In genomic region chr6:40236841-40237765, GRCm38 (mm10) we compare ENCODE assay signal across 10 mouse cellular contexts.
A peak's percentile ranks its signal among the peaks of the same experiment; 100 is the strongest.
DNase-seq lines count a peak whose midpoint lies in the region; ATAC-seq and TF ChIP-seq lines count a peak whose summit lies in the region.
"Had no signal": no experiment of that assay in that cellular context is flagged by ENCODE, and none has a peak within 500 bp of the region (broad histone marks: within the 10 kb centered on the region; RNA-seq: fewer than 3 reads in every experiment).

No protein-coding gene starts in this region.

- no peaks in the 10 kb centered on the region for H3K27me3 ChIP-seq in hindbrain, postnatal 0 days (ENCODE audit: insufficient read depth, low read length)
- no peaks in the 10 kb centered on the region for H3K27me3 ChIP-seq in stomach, postnatal 0 days (ENCODE audit: control insufficient read depth, insufficient read depth, low read length)
- H3K27me3 ChIP-seq: heart, embryonic 15.5 days had no signal

- intact Hi-C loops in gastrocnemius, adult 2 months (cut with DNase I) = no loop called here

- peak; percentile 54 for TF ChIP-seq CTCF in gastrocnemius, adult 2 months (IDR thresholded peaks at IDR 0.05)
- peak; percentile 68 for TF ChIP-seq CTCF in hindbrain, postnatal 0 days (IDR thresholded peaks at IDR 0.05; ENCODE audit: low read depth)
- peak; percentile 70 for TF ChIP-seq CTCF in stomach, postnatal 0 days (IDR thresholded peaks at IDR 0.05; ENCODE audit: low read depth)

- 52% methylated on average over 13 of the region's 13 CpGs for WGBS in hindbrain, postnatal 0 days
- WGBS in stomach, postnatal 0 days = 61% methylated on average over 13 of the region's 13 CpGs

- H3K4me2 ChIP-seq in hindbrain, postnatal 0 days (ENCODE audit: low read depth, low read length) = no peak overlapping the region
- H3K4me2 ChIP-seq in stomach, postnatal 0 days (replicated peaks; ENCODE audit: low read depth) = no peak overlapping the region
- H3K4me2 ChIP-seq: heart, embryonic 15.5 days had no signal

- no peaks in the 10 kb centered on the region for H3K36me3 ChIP-seq in hindbrain, postnatal 0 days (ENCODE audit: insufficient read depth, low read length)
- H3K36me3 ChIP-seq in stomach, postnatal 0 days (ENCODE audit: control insufficient read depth, insufficient read depth, low read length) = no peaks in the 10 kb centered on the region
- H3K36me3 ChIP-seq: heart, embryonic 15.5 days had no signal

- no peak for DNase-seq in gastrocnemius, adult 2 months
- no peak for DNase-seq in gastrocnemius, postnatal 25 days
- peak; percentile 26 for DNase-seq in urinary bladder, postnatal 14 days (ENCODE audit: low spot score)
- DNase-seq in urinary bladder, adult 2 months (ENCODE audit: low spot score) = no peak
- DNase-seq in cerebellum, postnatal 36 days = peak; percentile 68 to 74
- DNase-seq in hindbrain, postnatal 0 days (ENCODE audit: low spot score) = peak; percentile 54
- peak; percentile 64 for DNase-seq in lung, postnatal 14 days
- DNase-seq in stomach, postnatal 0 days (ENCODE audit: low spot score) = peak; percentile 39

- no peak overlapping the region for H3K4me3 ChIP-seq in gastrocnemius, adult 2 months
- H3K4me3 ChIP-seq in hindbrain, postnatal 0 days (ENCODE audit: low read length) = no peak overlapping the region
- H3K4me3 ChIP-seq in stomach, postnatal 0 days (ENCODE audit: low read depth, low read length) = no peak overlapping the region
- H3K4me3 ChIP-seq: heart, embryonic 15.5 days; myocyte had no signal

- no peaks in the 10 kb centered on the region for H3K9me3 ChIP-seq in hindbrain, postnatal 0 days (ENCODE audit: low read length)
- H3K9me3 ChIP-seq in stomach, postnatal 0 days (ENCODE audit: control insufficient read depth, low read length) = no peaks in the 10 kb centered on the region
- H3K9me3 ChIP-seq: heart, embryonic 15.5 days had no signal

- H3K4me1 ChIP-seq in hindbrain, postnatal 0 days (ENCODE audit: insufficient read depth, low read length) = 0 out of 2 replicates have a peak, but pooled peaks cover 5% of the 10 kb centered on the region
- H3K4me1 ChIP-seq in stomach, postnatal 0 days (replicated peaks; ENCODE audit: control insufficient read depth, insufficient read depth) = no peaks in the 10 kb centered on the region
- H3K4me1 ChIP-seq: heart, embryonic 15.5 days had no signal

- no peak overlapping the region for H3K9ac ChIP-seq in hindbrain, postnatal 0 days (replicated peaks; ENCODE audit: low read length)
- no peak overlapping the region for H3K9ac ChIP-seq in stomach, postnatal 0 days (ENCODE audit: low read length)
- H3K9ac ChIP-seq: heart, embryonic 15.5 days had no signal

- ATAC-seq in hindbrain, postnatal 0 days = peak; percentile 43; the same call in 1 of the 2 replicates
- ATAC-seq in stomach, postnatal 0 days (ENCODE audit: low FRiP score, low TSS enrichment) = no peak

- TF ChIP-seq EP300 in stomach, postnatal 0 days (optimal IDR thresholded peaks at IDR 0.05) = no peak

- H3K27ac ChIP-seq in gastrocnemius, adult 2 months = no peak overlapping the region
- H3K27ac ChIP-seq in hindbrain, postnatal 0 days = no peak overlapping the region
- H3K27ac ChIP-seq in stomach, postnatal 0 days (replicated peaks) = no peak overlapping the region
- H3K27ac ChIP-seq: heart, embryonic 15.5 days had no signal

Comparison
In these comparisons a context has a peak if more than half of its experiments do, and no peak if none do; other contexts are left out.
1. DNase-seq: peak in urinary bladder, postnatal 14 days (single experiment), cerebellum, postnatal 36 days (2 of 2), hindbrain, postnatal 0 days (single experiment), lung, postnatal 14 days (single experiment) and stomach, postnatal 0 days (single experiment); none in gastrocnemius, adult 2 months (single experiment), gastrocnemius, postnatal 25 days (single experiment) and urinary bladder, adult 2 months (single experiment).
2. Peak in every context shown above with its lines, with median percentiles within 50 percentile points of each other: CTCF ChIP-seq.